Mouse (Mus musculus) small intestine, adult 2 months (tissue): ENCODE data around the gene Stn1. TPM values are rescaled to one million over a fixed set of nuclear protein-coding genes. Genes with fewer than 3 reads are reported as not detected.
"Not testable (repeated sequence)": the region's sequence is repeated elsewhere in the genome, so short reads cannot be mapped to it uniquely, and the experiment has no call there.

Source experiments
- H3K27ac ChIP-seq: fragments of 200-500 bp; 2 replicates; pipeline ENCODE4 v1.5.1; 2012; ENCODE audit warnings: low read depth, low read length, control low read depth, inconsistent platforms; ENCODE audit not compliant: insufficient read depth
- H3K27me3 ChIP-seq: fragments of 200-500 bp; 2 replicates; pipeline ENCODE4 v1.6.1; 2012; ENCODE audit warnings: mild to moderate bottlenecking, moderate library complexity, low read length, inconsistent platforms; ENCODE audit not compliant: control insufficient read depth, insufficient read depth
- H3K36me3 ChIP-seq: fragments of 200-500 bp; 2 replicates; pipeline ENCODE4 v1.6.1; 2012; ENCODE audit warnings: mild to moderate bottlenecking, low read length, control low read depth, inconsistent platforms; ENCODE audit not compliant: control insufficient read depth, insufficient read depth
- H3K4me1 ChIP-seq: fragments of 200-500 bp; 2 replicates; pipeline ENCODE4 v1.6.1; 2012; ENCODE audit warnings: low read length, inconsistent platforms, mixed read lengths; ENCODE audit not compliant: control insufficient read depth, insufficient read depth, insufficient read length
- H3K4me3 ChIP-seq: fragments of 200-500 bp; 2 replicates; pipeline ENCODE4 v1.5.1; 2012; ENCODE audit warnings: low read depth, mild to moderate bottlenecking, control low read depth, inconsistent platforms, low read length, moderate library complexity
- CTCF ChIP-seq: fragments of 200-500 bp; IDR thresholded peaks from 2 replicates; pipeline ENCODE4 v1.5.1; 2012; ENCODE audit warnings: low read depth, mild to moderate bottlenecking, control low read depth, inconsistent platforms, low read length, moderate library complexity, mixed read lengths; ENCODE audit not compliant: insufficient replicate concordance, insufficient read length; ENCODE audit errors: extremely low read depth
- POLR2A ChIP-seq: fragments of 200-500 bp; IDR thresholded peaks from 2 replicates; pipeline ENCODE4 v1.6.1; 2012; ENCODE audit warnings: low read depth, mild to moderate bottlenecking, control low read depth, inconsistent platforms, low read length, moderate library complexity
- WGBS: fragments of 180-500 bp; shearing (Covaris S2); methylation state at CpG from one replicate; pipeline ENCODE4 v1.1.7; 2018; 5-methylcytosine and 5-hydroxymethylcytosine counted together
- polyA plus RNA-seq: library from polyadenylated mRNA; depleted of rRNA; stranded (reverse); fragments of >200 nt; gene quantifications from 2 replicates; pipeline ENCODE4 v1.2.3, GENCODE M21; 2012

The Stn1 gene
- polyA plus RNA-seq, 1 experiment = 15.0 TPM

- Histone ChIP-seq H3K27ac (no peak overlapping the region), H3K4me3 (no peak overlapping the region), H3K27me3 (no peaks in the 10 kb centered on the region), H3K4me1 (peaks cover 2% of the 10 kb centered on the region), H3K36me3 (no peaks in the 10 kb centered on the region)
- TF ChIP-seq POLR2A (no peak), CTCF (no peak)
- WGBS = 72% methylated on average over 3 of the region's 3 CpGs
Measured at GRCm38 (mm10) chr19:47573718-47574117, 36.4 kb upstream of the Stn1 start.

- 65% methylated on average over 4 of the region's 4 CpGs for WGBS
- H3K27me3 ChIP-seq, H3K4me1 ChIP-seq, H3K27ac ChIP-seq, H3K36me3 ChIP-seq, H3K4me3 ChIP-seq: not testable (repeated sequence)
Measured at GRCm38 (mm10) chr19:47571981-47572380, 34.7 kb upstream of the Stn1 start.

GRCm38 (mm10) chr19:47570042-47570441, 32.7 kb upstream of the Stn1 start:
- H3K27me3 ChIP-seq = no peaks in the 10 kb centered on the region
- no peak overlapping the region for H3K27ac ChIP-seq
- H3K4me3 ChIP-seq = no peak overlapping the region
- TF ChIP-seq CTCF (no peak), POLR2A (no peak)
- 82% methylated on average over 5 of the region's 5 CpGs for WGBS
- H3K36me3 ChIP-seq = no peaks in the 10 kb centered on the region
- no peaks in the 10 kb centered on the region for H3K4me1 ChIP-seq

GRCm38 (mm10) chr19:47565994-47566393, 28.7 kb upstream of the Stn1 start:
- TF ChIP-seq POLR2A (no peak), CTCF (no peak)
- no peak overlapping the region for H3K4me3 ChIP-seq
- H3K36me3 ChIP-seq = no peaks in the 10 kb centered on the region
- 89% methylated on average over 8 of the region's 8 CpGs for WGBS
- no peak overlapping the region for H3K27ac ChIP-seq
- H3K4me1 ChIP-seq = peaks cover 7% of the 10 kb centered on the region; the same call in 1 of the 2 replicates
- no peaks in the 10 kb centered on the region for H3K27me3 ChIP-seq

- Histone ChIP-seq H3K36me3 (no peaks in the 10 kb centered on the region), H3K27me3 (no peaks in the 10 kb centered on the region), H3K27ac (no peak overlapping the region), H3K4me3 (no peak overlapping the region), H3K4me1 (peaks cover 11% of the 10 kb centered on the region; the same call in 1 of the 2 replicates)
- WGBS = 86% methylated on average over 17 of the region's 17 CpGs
- no peak for TF ChIP-seq CTCF
- no peak for TF ChIP-seq POLR2A
Measured at GRCm38 (mm10) chr19:47565031-47565654, 27.8 kb upstream of the Stn1 start.

- no peaks in the 10 kb centered on the region for H3K27me3 ChIP-seq
Measured at GRCm38 (mm10) chr19:47563715-47564114, 26.4 kb upstream of the Stn1 start.

GRCm38 (mm10) chr19:47561996-47562441, 24.7 kb upstream of the Stn1 start:
- H3K4me1 ChIP-seq = peaks cover 14% of the 10 kb centered on the region; the same call in 1 of the 2 replicates
- TF ChIP-seq POLR2A (no peak), CTCF (no peak)
- H3K36me3 ChIP-seq = no peaks in the 10 kb centered on the region
- H3K27me3 ChIP-seq = no peaks in the 10 kb centered on the region
- H3K4me3 ChIP-seq = no peak overlapping the region
- H3K27ac ChIP-seq = no peak overlapping the region
- WGBS = 16% methylated on average over 5 of the region's 5 CpGs

More at GRCm38 (mm10) chr19:47563715-47564114, 26.4 kb upstream of the Stn1 start:
- Histone ChIP-seq H3K4me3 (no peak overlapping the region), H3K27ac (no peak overlapping the region), H3K36me3 (no peaks in the 10 kb centered on the region), H3K4me1 (peaks cover 14% of the 10 kb centered on the region; the same call in 1 of the 2 replicates)
- WGBS = 78% methylated on average over 13 of the region's 13 CpGs
- TF ChIP-seq POLR2A = no peak
- TF ChIP-seq CTCF = no peak
